Mouse (Mus musculus): ENCODE measurements around the gene Map4k3.
"Not testable (repeated sequence)": the region's sequence is repeated elsewhere in the genome, so short reads cannot be mapped to it uniquely, and the experiment has no call there.

The Map4k3 gene

GRCm38 (mm10) chr17:80728062-80728858 is at the start of gene Map4k3:
TSS of gene Map4k3 (minus strand) at chr17:80728485.
- in situ Hi-C loops (cut with MboI): no loop called here

GRCm38 (mm10) chr17:80777581-80777980 is 49.3 kb upstream of the Map4k3 start:
- in situ Hi-C loops (cut with MboI): no loop called here

DNA sequence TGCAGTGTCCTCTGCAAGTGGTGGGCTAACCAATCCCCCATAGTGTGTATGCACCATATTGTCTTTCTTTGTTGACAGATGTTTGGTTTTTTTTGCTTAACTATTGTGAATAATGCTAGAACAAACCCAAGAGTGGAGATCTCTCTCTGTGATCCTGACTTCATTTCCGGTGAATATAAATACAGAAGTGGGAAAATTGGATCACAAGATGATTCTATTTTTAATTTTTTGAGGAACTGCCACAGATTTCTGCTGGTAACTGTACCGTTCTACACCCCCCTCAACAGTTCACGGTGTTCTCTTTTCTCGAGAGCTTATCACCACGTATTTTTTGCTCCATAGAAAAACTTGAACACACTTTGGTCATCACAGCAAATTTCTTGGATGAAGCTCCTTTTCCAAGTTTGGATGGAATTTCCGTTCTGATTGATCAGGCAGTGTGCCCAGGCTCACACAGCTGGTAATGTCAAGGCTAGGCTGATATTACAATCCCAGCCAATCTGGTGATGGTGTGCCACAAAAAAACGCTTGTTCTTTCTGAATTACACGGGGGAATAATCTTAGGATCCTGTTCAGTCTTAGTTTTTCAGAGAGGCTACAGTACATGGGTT is 47.0 kb upstream of the Map4k3 start:
- in situ Hi-C loops (cut with MboI): no loop called here

DNA sequence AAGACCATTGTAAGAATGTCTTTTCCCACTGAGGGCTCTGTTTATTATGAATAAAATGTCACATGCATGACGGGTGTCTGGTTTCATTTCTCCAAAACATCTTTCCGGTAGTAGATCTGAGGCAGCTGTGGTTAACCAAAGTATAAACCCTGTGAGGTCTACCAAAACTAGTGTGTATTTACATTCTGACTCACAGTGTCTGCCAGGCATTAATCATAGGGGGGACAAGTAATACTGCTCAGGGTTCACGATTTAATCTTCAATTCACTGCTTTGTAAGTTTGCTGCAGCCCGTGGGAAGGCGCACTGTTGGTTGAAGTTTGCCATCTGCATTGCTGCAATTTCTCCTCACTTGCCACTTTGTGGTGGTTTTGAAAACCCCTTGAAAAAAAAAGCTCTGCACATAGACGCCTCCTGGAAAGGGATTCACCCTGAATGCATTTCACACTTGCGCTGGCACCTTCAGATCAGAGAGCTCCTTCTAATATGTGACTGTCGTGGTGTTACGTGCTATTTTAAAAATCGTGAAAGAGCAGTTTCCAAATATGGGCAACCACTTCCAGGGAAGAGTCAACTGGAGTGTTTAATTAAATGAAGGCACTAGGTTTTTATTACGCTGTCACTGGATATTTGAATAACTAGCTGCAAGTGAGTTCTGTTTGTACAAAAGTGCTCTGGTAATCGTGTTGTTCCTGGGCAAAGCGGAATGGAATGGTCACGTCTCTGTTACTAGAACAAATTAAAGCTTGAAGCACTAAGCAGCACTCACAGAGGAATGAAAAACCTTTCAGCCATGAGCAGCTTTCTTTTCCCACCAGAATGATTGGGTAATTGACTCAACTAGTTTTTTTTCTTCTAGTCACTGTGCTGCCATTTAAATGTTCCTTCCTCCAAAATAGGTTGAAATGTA is 44.5 kb upstream of the Map4k3 start:
- in situ Hi-C loops (cut with MboI): no loop called here

DNA sequence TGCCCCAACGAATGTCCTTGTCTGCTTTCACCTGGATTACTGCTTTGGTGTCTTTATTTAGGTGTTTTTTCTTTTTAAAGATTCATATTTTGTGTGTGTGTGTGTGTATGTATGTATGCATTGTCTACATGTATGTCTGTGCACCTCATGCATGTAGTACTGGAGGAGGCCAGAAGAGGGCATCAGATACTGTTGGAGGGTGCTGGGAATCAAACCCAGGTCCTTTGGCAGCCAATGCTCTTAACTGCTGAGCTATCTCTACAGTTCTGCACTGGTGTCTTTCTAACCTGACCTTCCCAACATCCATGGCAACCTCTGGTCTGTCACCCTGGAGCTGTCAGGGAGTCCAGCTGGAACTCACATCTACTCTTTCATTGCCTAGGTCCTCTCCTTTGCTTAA is 41.8 kb upstream of the Map4k3 start:
- in situ Hi-C loops (cut with MboI): no loop called here

DNA sequence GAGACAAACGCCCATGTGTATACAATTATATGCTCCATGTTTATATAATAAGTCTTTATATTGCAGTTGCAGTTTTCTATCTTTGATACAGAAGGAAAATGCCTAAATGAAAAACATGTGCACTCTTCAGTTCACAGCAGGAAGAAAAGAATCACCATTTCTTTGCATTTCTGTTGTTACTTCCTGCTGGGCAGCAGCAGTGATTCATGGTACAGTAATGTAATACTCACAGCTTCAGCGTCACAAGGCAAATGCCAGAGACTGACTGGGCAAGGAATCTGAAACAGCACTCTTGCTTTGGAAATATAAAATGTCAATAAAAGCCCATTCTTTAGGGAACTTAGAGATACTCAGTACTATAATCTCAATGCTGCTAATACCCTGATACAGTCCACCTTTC is 36.9 kb upstream of the Map4k3 start:
- in situ Hi-C loops (cut with MboI): no loop called here

GRCm38 (mm10) chr17:80763065-80763681 is 34.9 kb upstream of the Map4k3 start:
- in situ Hi-C loops (cut with MboI): no loop called here

DNA sequence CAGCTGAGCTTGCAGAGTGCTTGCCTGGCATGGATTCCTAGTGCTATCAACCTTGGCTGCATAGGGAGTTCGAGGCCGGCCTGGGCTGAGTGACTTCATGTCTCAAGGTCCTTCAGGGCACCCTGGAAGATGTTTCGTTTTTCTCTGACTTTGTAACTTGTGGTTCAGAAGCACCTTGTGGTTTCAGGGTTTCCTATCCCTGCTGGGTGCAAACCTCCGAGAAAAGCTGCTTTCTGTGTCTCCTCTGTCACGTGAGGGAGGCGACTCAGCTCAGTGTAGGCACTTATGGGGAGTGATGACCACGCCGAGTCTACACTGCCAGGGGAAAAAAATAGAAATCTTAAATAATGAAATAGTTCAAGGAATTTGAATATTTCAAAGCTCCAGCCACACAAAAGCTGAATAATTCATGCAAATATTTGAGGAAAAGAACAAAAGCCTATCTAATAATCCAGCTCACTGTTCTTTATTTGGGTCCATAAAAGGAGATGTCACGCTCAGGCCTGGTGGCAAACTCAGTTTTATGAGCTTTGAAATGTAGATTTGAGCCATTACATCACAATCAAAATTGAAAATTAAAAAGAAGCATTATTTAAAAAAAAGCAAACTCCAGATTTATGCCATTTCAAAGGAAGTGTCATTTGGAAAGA is 34.2 kb upstream of the Map4k3 start:
- in situ Hi-C loops (cut with MboI): no loop called here

GRCm38 (mm10) chr17:80761191-80761590 is 32.9 kb upstream of the Map4k3 start:
- in situ Hi-C loops (cut with MboI): not testable (repeated sequence)

- in situ Hi-C loops (cut with MboI): no loop called here
These were observed 32.3 kb upstream of the Map4k3 start for GRCm38 (mm10) chr17:80760344-80761145.

DNA sequence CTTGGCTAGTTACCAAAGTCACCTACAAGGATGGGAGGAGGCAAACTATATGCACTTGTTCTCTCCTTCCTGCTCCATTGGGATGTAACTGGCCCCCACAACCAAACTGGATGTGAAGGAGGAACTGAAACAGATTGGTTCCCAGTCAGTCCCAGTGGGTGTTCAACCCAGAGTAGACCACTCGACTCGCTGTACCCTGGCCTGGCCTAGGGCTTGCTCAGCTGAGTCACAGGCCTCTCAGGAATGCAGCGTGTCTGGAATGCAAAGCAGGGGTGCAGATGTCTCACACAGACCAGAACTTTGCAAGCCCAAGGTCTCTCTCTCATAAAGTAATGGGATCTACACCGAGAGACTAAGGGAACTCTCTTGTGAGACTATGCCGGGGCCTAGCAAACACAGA is 27.8 kb upstream of the Map4k3 start:
- in situ Hi-C loops (cut with MboI): no loop called here

- in situ Hi-C loops (cut with MboI): no loop called here
These were observed 27.0 kb upstream of the Map4k3 start for GRCm38 (mm10) chr17:80755076-80755871.

- in situ Hi-C loops (cut with MboI): no loop called here
These were observed 26.3 kb upstream of the Map4k3 start for GRCm38 (mm10) chr17:80754589-80754988.

GRCm38 (mm10) chr17:80752466-80752865 is 24.2 kb upstream of the Map4k3 start:
- in situ Hi-C loops (cut with MboI): no loop called here

- in situ Hi-C loops (cut with MboI): no loop called here
These were observed 11.1 kb upstream of the Map4k3 start for GRCm38 (mm10) chr17:80739421-80739820.

DNA sequence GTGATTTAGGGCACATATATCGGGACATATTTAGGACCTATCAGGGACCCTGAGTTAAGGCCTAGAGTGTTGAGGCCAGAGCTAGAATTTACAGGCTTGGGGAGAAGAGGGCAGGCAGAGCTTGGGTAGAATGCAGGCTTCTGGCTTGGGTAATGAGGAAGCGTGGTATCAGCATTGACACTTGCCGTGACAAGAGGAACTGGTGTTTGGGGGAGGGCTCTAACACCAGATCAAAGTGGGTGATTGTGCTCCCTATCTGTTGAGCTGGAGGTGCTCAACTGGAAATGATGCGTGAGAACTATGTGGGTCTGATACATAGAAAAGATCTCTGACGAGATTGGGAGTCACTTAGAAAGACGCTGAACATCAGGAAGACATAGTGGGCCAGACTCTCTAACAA is 6.4 kb upstream of the Map4k3 start:
- in situ Hi-C loops (cut with MboI): no loop called here

DNA sequence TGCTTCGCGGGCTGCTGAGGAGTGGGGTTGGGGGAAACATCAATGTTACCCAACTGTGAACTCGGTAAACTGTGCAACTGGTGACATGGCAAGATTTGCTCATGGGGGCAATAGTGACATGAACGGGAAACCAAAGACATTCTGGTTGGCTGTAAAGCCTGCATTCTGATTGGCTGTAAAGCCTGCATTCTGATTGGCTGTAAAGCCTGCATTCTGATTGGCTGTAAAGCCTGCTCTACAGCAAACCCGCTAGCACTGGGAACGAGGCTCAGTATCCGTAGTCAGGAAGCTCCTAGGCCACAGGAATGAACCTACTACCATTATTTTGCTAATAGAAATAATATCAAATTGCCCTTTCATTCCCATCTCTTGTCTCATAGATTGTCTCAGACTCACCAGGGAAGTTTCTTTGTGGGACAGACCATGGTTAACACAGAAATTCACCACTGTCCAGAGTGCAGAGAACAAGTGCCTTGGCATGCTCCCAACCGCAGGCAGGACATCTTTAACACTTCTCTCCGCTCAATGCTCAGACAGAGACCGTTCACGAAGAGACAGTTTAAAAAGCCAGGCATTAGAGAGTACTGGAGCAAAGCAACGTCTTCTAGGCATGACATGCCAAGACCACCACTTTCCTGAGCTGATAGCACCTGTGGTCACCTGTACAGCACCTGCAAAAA is 5.0 kb upstream of the Map4k3 start:
- in situ Hi-C loops (cut with MboI): no loop called here

GRCm38 (mm10) chr17:80732256-80732655 is 4.0 kb upstream of the Map4k3 start:
- in situ Hi-C loops (cut with MboI): no loop called here

GRCm38 (mm10) chr17:80730283-80730682 is 2.0 kb upstream of the Map4k3 start:
- in situ Hi-C loops (cut with MboI): not testable (repeated sequence)

Data from mature B cell (primary cell).